Mouse (Mus musculus) spleen, adult 2 months (tissue): ENCODE measurements around the gene Zfhx3. TPM values are rescaled to one million over a fixed set of nuclear protein-coding genes. Genes with fewer than 3 reads are reported as not detected.

Experiments used
- DNase-seq, 2 experiments: peaks; one replicate each; pipeline versions ENCODE4 v3.0.0 to v3.0.0-alpha.2; 2012 to 2021; ENCODE audit warnings: low spot score in 2 of 2, low read depth in 1 of 2
- H3K27ac ChIP-seq: fragments of 200-500 bp; 2 replicates; pipeline ENCODE4 v1.5.1; 2012; ENCODE audit warnings: low read length, inconsistent platforms; ENCODE audit not compliant: insufficient read depth
- H3K27me3 ChIP-seq: fragments of 200-500 bp; 2 replicates; pipeline ENCODE4 v1.6.1; 2012; ENCODE audit warnings: mild to moderate bottlenecking, moderate library complexity, low read length, inconsistent platforms; ENCODE audit not compliant: control insufficient read depth, insufficient read depth
- H3K36me3 ChIP-seq: fragments of 200-500 bp; 2 replicates; pipeline ENCODE4 v1.6.1; 2012; ENCODE audit warnings: mild to moderate bottlenecking, low read length, inconsistent platforms; ENCODE audit not compliant: control insufficient read depth, insufficient read depth
- H3K4me1 ChIP-seq: fragments of 200-500 bp; 2 replicates; pipeline ENCODE4 v1.6.1; 2011; ENCODE audit warnings: inconsistent platforms; ENCODE audit not compliant: control insufficient read depth, insufficient read depth, insufficient read length
- H3K4me3 ChIP-seq: fragments of 200-500 bp; 2 replicates; pipeline ENCODE4 v1.5.1; 2011; ENCODE audit warnings: mild to moderate bottlenecking, inconsistent platforms; ENCODE audit not compliant: insufficient read depth, insufficient read length; ENCODE audit errors: extremely low read depth
- CTCF ChIP-seq: fragments of 200-500 bp; IDR thresholded peaks from 2 replicates; pipeline ENCODE4 v1.5.1; 2011; ENCODE audit warnings: mild to moderate bottlenecking, inconsistent platforms; ENCODE audit not compliant: insufficient read depth, insufficient read length, insufficient replicate concordance; ENCODE audit errors: extremely low read depth
- POLR2A ChIP-seq: fragments of 200-500 bp; IDR thresholded peaks from 2 replicates; pipeline ENCODE4 v1.6.1; 2011; ENCODE audit warnings: low read depth, low read length, inconsistent platforms
- WGBS: fragments of 180-500 bp; shearing (Covaris S2); methylation state at CpG from one replicate; pipeline ENCODE4 v1.1.7; 2018; 5-methylcytosine and 5-hydroxymethylcytosine counted together
- polyA plus RNA-seq: library from polyadenylated mRNA; depleted of rRNA; stranded (reverse); fragments of >200 nt; gene quantifications from 2 replicates; pipeline ENCODE4 v1.2.3, GENCODE M21; 2012

Zfhx3 gene
- polyA plus RNA-seq, 1 experiment: 1.5 TPM

GRCm38 (mm10) chr8:107972198-107972597 is 29.8 kb downstream of the Zfhx3 start:
- 88% methylated on average over 4 of the region's 4 CpGs for WGBS
- Histone ChIP-seq H3K27me3 (no peaks in the 10 kb centered on the region), H3K36me3 (no peaks in the 10 kb centered on the region), H3K27ac (no peak overlapping the region), H3K4me1 (no peaks in the 10 kb centered on the region), H3K4me3 (no peak overlapping the region)
- DNase-seq: no peak
- TF ChIP-seq CTCF (no peak), POLR2A (no peak)

DNA sequence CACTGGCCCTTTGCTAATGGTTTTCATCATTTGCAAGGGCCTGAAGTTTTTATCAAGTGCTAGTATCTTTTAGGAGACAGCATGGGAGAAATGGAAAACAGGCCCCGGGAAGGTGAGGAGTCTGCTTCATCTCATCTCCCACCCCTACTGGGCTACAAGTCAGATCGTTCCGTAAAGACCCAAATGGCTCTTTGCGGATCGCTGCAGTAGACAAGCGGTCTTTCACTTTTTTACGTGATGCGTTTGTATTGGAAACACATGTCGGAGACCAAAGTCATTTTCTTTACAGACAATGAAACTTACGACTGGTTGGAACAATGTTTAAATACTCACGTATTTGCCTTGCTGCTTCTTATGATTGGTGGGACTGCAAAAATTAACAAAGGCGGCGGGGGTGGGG is 32.0 kb downstream of the Zfhx3 start:
- 86% methylated on average over 13 of the region's 13 CpGs for whole genome bisulfite sequencing
- H3K27me3 ChIP-seq: no peaks in the 10 kb centered on the region
- DNase-seq: no peak
- no peak for TF ChIP-seq CTCF
- TF ChIP-seq POLR2A: no peak
- no peak overlapping the region for H3K4me3 ChIP-seq
- H3K27ac ChIP-seq: no peak overlapping the region
- H3K36me3 ChIP-seq: no peaks in the 10 kb centered on the region
- no peaks in the 10 kb centered on the region for H3K4me1 ChIP-seq

- TF ChIP-seq POLR2A: no peak
- no peak for TF ChIP-seq CTCF
- no peak overlapping the region for H3K27ac ChIP-seq
- 83% methylated on average over 1 of the region's 1 CpGs for WGBS
Observed at GRCm38 (mm10) chr8:107978247-107978646, 35.8 kb downstream of the Zfhx3 start.

DNA sequence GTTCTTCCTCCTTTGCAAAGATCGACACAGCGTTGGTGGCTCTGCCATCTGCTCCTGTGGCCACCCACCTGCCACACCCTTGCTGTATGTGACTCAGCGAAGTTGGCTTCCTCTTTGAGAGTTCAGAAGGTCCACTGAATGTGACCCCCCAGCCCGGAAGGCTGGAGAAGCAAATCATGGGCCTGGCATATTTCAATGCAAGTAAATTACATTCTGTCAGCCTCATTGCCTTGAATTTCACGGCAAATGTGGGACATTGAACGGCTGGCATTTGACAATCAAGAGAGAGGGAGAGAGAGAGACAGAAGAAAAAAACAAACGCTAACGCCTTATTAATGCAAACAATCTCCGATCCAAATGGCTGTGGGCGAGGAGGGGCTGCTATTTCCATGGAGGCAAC is 38.2 kb downstream of the Zfhx3 start:
- no peak for TF ChIP-seq POLR2A
- TF ChIP-seq CTCF: no peak
- Histone ChIP-seq H3K4me1 (no peaks in the 10 kb centered on the region), H3K36me3 (no peaks in the 10 kb centered on the region), H3K27me3 (no peaks in the 10 kb centered on the region), H3K27ac (no peak overlapping the region), H3K4me3 (no peak overlapping the region)
- 13% methylated on average over 10 of the region's 10 CpGs for WGBS
- DNase-seq: no peak

More at GRCm38 (mm10) chr8:107978247-107978646, 35.8 kb downstream of the Zfhx3 start:
- H3K27me3 ChIP-seq: no peaks in the 10 kb centered on the region
- no peaks in the 10 kb centered on the region for H3K4me1 ChIP-seq
- no peaks in the 10 kb centered on the region for H3K36me3 ChIP-seq
- no peak overlapping the region for H3K4me3 ChIP-seq
- DNase-seq: no peak

GRCm38 (mm10) chr8:107986629-107987028 is 44.2 kb downstream of the Zfhx3 start:
- no peaks in the 10 kb centered on the region for H3K27me3 ChIP-seq
- no peak for DNase-seq
- H3K4me3 ChIP-seq: no peak overlapping the region
- H3K27ac ChIP-seq: no peak overlapping the region
- WGBS: 87% methylated on average over 15 of the region's 15 CpGs
- no peaks in the 10 kb centered on the region for H3K36me3 ChIP-seq
- H3K4me1 ChIP-seq: no peaks in the 10 kb centered on the region
- no peak for TF ChIP-seq CTCF
- no peak for TF ChIP-seq POLR2A

- H3K27ac ChIP-seq: no peak overlapping the region
- no peak for DNase-seq
- H3K36me3 ChIP-seq: no peaks in the 10 kb centered on the region
- no peak for TF ChIP-seq CTCF
- no peak for TF ChIP-seq POLR2A
- H3K4me1 ChIP-seq: no peaks in the 10 kb centered on the region
- no peak overlapping the region for H3K4me3 ChIP-seq
- no peaks in the 10 kb centered on the region for H3K27me3 ChIP-seq
- WGBS: 92% methylated on average over 10 of the region's 10 CpGs
Observed at GRCm38 (mm10) chr8:107998874-107999273, 56.4 kb downstream of the Zfhx3 start.

DNA sequence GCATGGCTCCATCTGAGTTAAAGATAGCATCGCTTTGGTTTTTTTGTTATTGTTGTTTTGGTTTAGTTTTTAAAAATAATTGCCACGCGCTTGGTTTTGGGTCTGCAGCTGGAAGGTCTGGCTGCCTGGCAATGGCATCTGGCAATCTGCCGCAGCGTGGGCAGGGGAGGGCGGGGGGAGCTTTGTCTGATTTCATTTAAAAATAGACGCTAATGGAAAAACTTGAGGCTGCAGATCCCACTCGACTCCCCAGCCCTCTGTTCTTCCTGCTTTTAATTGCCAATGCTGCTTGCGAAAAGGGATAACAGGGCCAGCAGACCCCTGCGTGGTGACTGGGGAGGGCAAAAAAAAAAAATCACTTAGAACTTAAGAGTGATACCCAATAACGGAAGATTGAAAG is 69.1 kb downstream of the Zfhx3 start:
- Histone ChIP-seq H3K36me3 (no peaks in the 10 kb centered on the region), H3K4me3 (no peak overlapping the region), H3K27me3 (no peaks in the 10 kb centered on the region), H3K27ac (no peak overlapping the region), H3K4me1 (no peaks in the 10 kb centered on the region)
- DNase-seq: no peak
- TF ChIP-seq POLR2A (no peak), CTCF (no peak)
- WGBS: 86% methylated on average over 11 of the region's 11 CpGs
